Mouse (Mus musculus) spleen, adult 2 months (tissue): ENCODE measurements around the gene Cwh43.

Experiments
- CTCF ChIP-seq: fragments of 200-500 bp; IDR thresholded peaks from 2 replicates; pipeline ENCODE4 v1.5.1; 2011; ENCODE audit warnings: mild to moderate bottlenecking, inconsistent platforms; ENCODE audit not compliant: insufficient read depth, insufficient read length, insufficient replicate concordance; ENCODE audit errors: extremely low read depth
- POLR2A ChIP-seq: fragments of 200-500 bp; IDR thresholded peaks from 2 replicates; pipeline ENCODE4 v1.6.1; 2011; ENCODE audit warnings: low read depth, low read length, inconsistent platforms

GRCm38 (mm10) chr5:73376041-73376440 lies 29.8 kb upstream of the Cwh43 start:
- TF ChIP-seq CTCF: no peak
- TF ChIP-seq POLR2A: no peak
